Mouse (Mus musculus) lung, embryonic 14.5 days (tissue): ENCODE results near the gene Dgki. TPM values are rescaled to one million over a fixed set of nuclear protein-coding genes. Genes with fewer than 3 reads are reported as not detected.

Experiments
- ATAC-seq: fragments of 200-750 bp; cut with Nextera tagmentation; 2 replicates; pipeline ENCODE4 v1.8.0; 2017; ENCODE audit warnings: mild to moderate bottlenecking, moderate TSS enrichment, moderate library complexity; ENCODE audit not compliant: insufficient read depth
- DNase-seq: peaks from one replicate; pipeline ENCODE4 v3.0.0-alpha.2; 2015
- H3K27ac ChIP-seq: fragments of 300-500 bp; sonication (generic); 2 replicates; pipeline ENCODE4 v1.5.1; 2014; ENCODE audit warnings: low read depth, mild to moderate bottlenecking, moderate library complexity
- H3K27me3 ChIP-seq: fragments of 300-500 bp; sonication (generic); 2 replicates; pipeline ENCODE4 v1.6.1; 2014; ENCODE audit warnings: low read length, control low read depth; ENCODE audit not compliant: insufficient read depth
- H3K36me3 ChIP-seq: fragments of 300-500 bp; sonication (generic); 2 replicates; pipeline ENCODE4 v1.6.1; 2014; ENCODE audit warnings: control low read depth; ENCODE audit not compliant: insufficient read depth
- H3K4me1 ChIP-seq: fragments of 300-500 bp; sonication (generic); 2 replicates; pipeline ENCODE4 v1.6.1; 2014; ENCODE audit warnings: antibody characterized with exemption, control low read depth; ENCODE audit not compliant: insufficient read depth
- H3K4me2 ChIP-seq: fragments of 300-500 bp; sonication (generic); 2 replicates; pipeline ENCODE4 v1.6.1; 2014; ENCODE audit warnings: mild to moderate bottlenecking
- H3K4me3 ChIP-seq: fragments of 300-500 bp; sonication (generic); 2 replicates; pipeline ENCODE4 v1.5.1; 2014; ENCODE audit warnings: low read depth, low read length
- H3K9ac ChIP-seq: fragments of 300-500 bp; sonication (generic); 2 replicates; pipeline ENCODE4 v1.6.1; 2014
- H3K9me3 ChIP-seq: fragments of 300-500 bp; sonication (generic); 2 replicates; pipeline ENCODE4 v1.6.1; 2016; ENCODE audit warnings: low read depth, low read length, control low read depth
- CTCF ChIP-seq: IDR thresholded peaks from 2 replicates; pipeline ENCODE4 v1.5.1; 2016; ENCODE audit warnings: antibody characterized with exemption, low read depth
- WGBS: fragments of 180-500 bp; shearing (Covaris S2); extraction: QIAGEN DNeasy Blood & Tissue Kit; methylation state at CpG from one replicate; pipeline ENCODE4 v1.1.7; 2014; 5-methylcytosine and 5-hydroxymethylcytosine counted together
- polyA plus RNA-seq: library from polyadenylated mRNA; unstranded; fragments of >200 nt; fragmentation: Nextera tagmentation; extraction: Ambion mirVana; gene quantifications from 2 replicates; pipeline ENCODE4 v1.2.1, GENCODE M21; 2014

Dgki gene
- polyA plus RNA-seq, 1 experiment from 2014 or later, result 0.46 TPM

- Histone ChIP-seq H3K4me1 (peaks cover 3% of the 10 kb centered on the region; the same call in 1 of the 2 replicates), H3K4me3 (no peak overlapping the region), H3K27me3 (no peaks in the 10 kb centered on the region), H3K36me3 (no peaks in the 10 kb centered on the region), H3K9ac (no peak overlapping the region), H3K9me3 (no peaks in the 10 kb centered on the region), H3K27ac (no peak overlapping the region), H3K4me2 (no peak overlapping the region)
- WGBS, result 5% methylated on average over 5 of the region's 5 CpGs
- TF ChIP-seq CTCF, result no peak
- ATAC-seq (peak; percentile 98), DNase-seq (peak; percentile 96)
Observed at GRCm38 (mm10) chr6:36890296-36890695, 409.7 kb downstream of the Dgki start.

GRCm38 (mm10) chr6:36881309-36881708, 418.7 kb downstream of the Dgki start:
- no peak for TF ChIP-seq CTCF
- WGBS, result 61% methylated on average over 4 of the region's 4 CpGs
- peaks cover 7% of the 10 kb centered on the region; the same call in 1 of the 2 replicates for H3K4me1 ChIP-seq
- H3K4me3 ChIP-seq, result no peak overlapping the region
- H3K9ac ChIP-seq, result no peak overlapping the region
- H3K4me2 ChIP-seq, result no peak overlapping the region
- no peaks in the 10 kb centered on the region for H3K9me3 ChIP-seq
- H3K27me3 ChIP-seq, result no peaks in the 10 kb centered on the region
- ATAC-seq (no peak), DNase-seq (no peak)
- H3K27ac ChIP-seq, result no peak overlapping the region
- H3K36me3 ChIP-seq, result no peaks in the 10 kb centered on the region

- no peak overlapping the region for H3K4me3 ChIP-seq
- H3K9ac ChIP-seq, result no peak overlapping the region
- peaks cover 10% of the 10 kb centered on the region; the same call in 1 of the 2 replicates for H3K4me1 ChIP-seq
- H3K9me3 ChIP-seq, result no peaks in the 10 kb centered on the region
- ATAC-seq (no peak), DNase-seq (no peak)
- TF ChIP-seq CTCF, result no peak
- H3K36me3 ChIP-seq, result no peaks in the 10 kb centered on the region
- 47% methylated on average over 7 of the region's 7 CpGs for WGBS
- no peak overlapping the region for H3K27ac ChIP-seq
- no peaks in the 10 kb centered on the region for H3K27me3 ChIP-seq
- no peak overlapping the region for H3K4me2 ChIP-seq
Observed at GRCm38 (mm10) chr6:36880643-36881263, 419.2 kb downstream of the Dgki start.

GRCm38 (mm10) chr6:36877399-36877798, 422.6 kb downstream of the Dgki start:
- H3K4me1 ChIP-seq, result peaks cover 11% of the 10 kb centered on the region; the same call in 1 of the 2 replicates
- whole genome bisulfite sequencing, result 31% methylated on average over 4 of the region's 4 CpGs
- no peak overlapping the region for H3K9ac ChIP-seq
- H3K4me3 ChIP-seq, result no peak overlapping the region
- no peaks in the 10 kb centered on the region for H3K27me3 ChIP-seq
- no peak overlapping the region for H3K27ac ChIP-seq
- no peaks in the 10 kb centered on the region for H3K36me3 ChIP-seq
- no peak overlapping the region for H3K4me2 ChIP-seq
- no peak for TF ChIP-seq CTCF
- peak; percentile 75 for DNase-seq
- no peaks in the 10 kb centered on the region for H3K9me3 ChIP-seq
- ATAC-seq, result peak; percentile 82

- peaks cover 11% of the 10 kb centered on the region; the same call in 1 of the 2 replicates for H3K4me1 ChIP-seq
- no peaks in the 10 kb centered on the region for H3K9me3 ChIP-seq
- DNase-seq (no peak), ATAC-seq (no peak)
- no peak for TF ChIP-seq CTCF
- WGBS, result 17% methylated on average over 4 of the region's 4 CpGs
- H3K36me3 ChIP-seq, result no peaks in the 10 kb centered on the region
- no peak overlapping the region for H3K9ac ChIP-seq
- no peaks in the 10 kb centered on the region for H3K27me3 ChIP-seq
- H3K4me2 ChIP-seq, result no peak overlapping the region
- no peak overlapping the region for H3K4me3 ChIP-seq
- H3K27ac ChIP-seq, result no peak overlapping the region
Observed at GRCm38 (mm10) chr6:36876426-36876825, 423.6 kb downstream of the Dgki start.

GRCm38 (mm10) chr6:36875926-36876325, 424.1 kb downstream of the Dgki start:
- TF ChIP-seq CTCF, result no peak
- Histone ChIP-seq H3K4me1 (peaks cover 11% of the 10 kb centered on the region; the same call in 1 of the 2 replicates), H3K36me3 (no peaks in the 10 kb centered on the region), H3K9me3 (no peaks in the 10 kb centered on the region), H3K27ac (no peak overlapping the region), H3K9ac (no peak overlapping the region), H3K27me3 (no peaks in the 10 kb centered on the region), H3K4me2 (no peak overlapping the region), H3K4me3 (no peak overlapping the region)
- DNase-seq, result peak; percentile 42
- 51% methylated on average over 5 of the region's 5 CpGs for WGBS
- no peak for ATAC-seq

- TF ChIP-seq CTCF, result no peak
- no peak overlapping the region for H3K27ac ChIP-seq
- no peaks in the 10 kb centered on the region for H3K36me3 ChIP-seq
- ATAC-seq (no peak), DNase-seq (no peak)
- no peak overlapping the region for H3K4me2 ChIP-seq
- no peak overlapping the region for H3K9ac ChIP-seq
- 57% methylated on average over 3 of the region's 3 CpGs for WGBS
- H3K4me1 ChIP-seq, result peaks cover 7% of the 10 kb centered on the region; the same call in 1 of the 2 replicates
- H3K9me3 ChIP-seq, result no peaks in the 10 kb centered on the region
- no peak overlapping the region for H3K4me3 ChIP-seq
- H3K27me3 ChIP-seq, result no peaks in the 10 kb centered on the region
Observed at GRCm38 (mm10) chr6:36872876-36873275, 427.1 kb downstream of the Dgki start.
